Mouse (Mus musculus): ENCODE results near the gene Sh3bgrl.

DNA sequence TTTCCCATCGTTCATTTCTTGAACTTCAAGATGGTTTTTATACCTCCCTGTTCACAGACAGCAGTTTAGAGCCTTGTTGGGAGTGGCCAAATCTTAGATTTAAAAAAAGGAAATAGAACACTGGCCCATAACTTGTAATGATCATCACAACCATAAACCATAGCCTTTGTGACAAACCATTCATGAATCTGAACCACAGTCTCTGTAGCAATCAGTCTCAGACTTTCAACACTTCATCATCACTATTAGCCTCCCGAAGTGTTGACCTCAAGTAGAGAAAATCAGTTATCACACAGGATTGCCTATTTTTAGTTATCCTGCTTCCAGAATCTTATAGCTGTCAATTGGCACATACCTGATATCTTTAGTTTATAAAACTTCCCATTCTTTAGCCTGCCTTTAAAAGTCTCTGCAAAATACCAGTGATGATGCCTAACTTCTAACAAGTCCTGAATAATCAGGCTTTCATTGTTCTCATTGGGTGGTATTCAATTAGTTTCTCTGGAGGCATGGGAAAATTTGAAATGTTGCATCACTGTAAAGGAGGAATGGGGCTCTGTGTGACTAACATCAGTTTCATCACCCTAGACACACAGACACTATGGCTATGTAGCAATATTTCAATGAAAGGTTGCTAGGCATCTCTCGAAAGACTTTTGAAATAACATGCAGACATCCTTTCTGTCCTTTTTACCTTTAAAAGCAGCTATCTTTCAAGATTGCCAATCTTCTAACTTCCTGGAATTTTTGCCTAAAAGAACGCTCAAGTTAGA lies 89.7 kb downstream of the Sh3bgrl start:
- no peak for TF ChIP-seq POLR2A (IDR thresholded peaks at IDR 0.05; ENCODE audit: extremely low read depth, insufficient read depth, low read length)
- TF ChIP-seq CTCF (IDR thresholded peaks at IDR 0.05; ENCODE audit: extremely low read depth, insufficient read depth, low read length) = no peak

All from cortical plate, adult 2 months (tissue).